In genomic region chr19:31703991-31704390, GRCm38 (mm10) we compare ENCODE assay signal across 20 mouse cellular contexts.
A peak's percentile ranks its signal among the peaks of the same experiment; 100 is the strongest.
DNase-seq lines count a peak whose midpoint lies in the region; ATAC-seq and TF ChIP-seq lines count a peak whose summit lies in the region.
"Had no signal": no experiment of that assay in that cellular context is flagged by ENCODE, and none has a peak within 500 bp of the region (broad histone marks: within the 10 kb centered on the region; RNA-seq: fewer than 3 reads in every experiment).

No protein-coding gene starts in this region.

- no peak overlapping the region for H3K4me2 ChIP-seq in kidney, postnatal 0 days (ENCODE audit: low read length)
- no peak overlapping the region for H3K4me2 ChIP-seq in stomach, postnatal 0 days (replicated peaks; ENCODE audit: low read depth)
- H3K4me2 ChIP-seq: embryonic facial prominence, embryonic 12.5 days; hindbrain, embryonic 14.5 days had no signal

- TF ChIP-seq CTCF in kidney, postnatal 0 days (IDR thresholded peaks at IDR 0.05; ENCODE audit: low read depth), result peak; percentile 40; the same call in 1 of the 2 replicates
- peak; percentile 39 for TF ChIP-seq CTCF in stomach, postnatal 0 days (IDR thresholded peaks at IDR 0.05; ENCODE audit: low read depth)

- no peaks in the 10 kb centered on the region for H3K4me1 ChIP-seq in kidney, postnatal 0 days (replicated peaks; ENCODE audit: insufficient read depth, low read length)
- H3K4me1 ChIP-seq in stomach, postnatal 0 days (replicated peaks; ENCODE audit: control insufficient read depth, insufficient read depth), result no peaks in the 10 kb centered on the region
- H3K4me1 ChIP-seq: embryonic facial prominence, embryonic 12.5 days; midbrain, embryonic 10.5 days had no signal

- no peak for ATAC-seq in kidney, postnatal 0 days (replicated peaks; ENCODE audit: low FRiP score, low read depth)
- no peak for ATAC-seq in stomach, postnatal 0 days (ENCODE audit: low FRiP score, low TSS enrichment)

- no peaks in the 10 kb centered on the region for H3K36me3 ChIP-seq in kidney, postnatal 0 days (ENCODE audit: insufficient read depth, low read length)
- no peaks in the 10 kb centered on the region for H3K36me3 ChIP-seq in stomach, postnatal 0 days (ENCODE audit: control insufficient read depth, insufficient read depth, low read length)
- H3K36me3 ChIP-seq: embryonic facial prominence, embryonic 12.5 days; midbrain, embryonic 10.5 days had no signal

- no peaks in the 10 kb centered on the region for H3K27me3 ChIP-seq in kidney, postnatal 0 days (ENCODE audit: insufficient read depth, low read length)
- no peaks in the 10 kb centered on the region for H3K27me3 ChIP-seq in stomach, postnatal 0 days (ENCODE audit: control insufficient read depth, insufficient read depth, low read length)
- H3K27me3 ChIP-seq: embryonic facial prominence, embryonic 12.5 days had no signal

- H3K9ac ChIP-seq in kidney, postnatal 0 days (ENCODE audit: low read depth, low read length), result no peak overlapping the region
- H3K9ac ChIP-seq in stomach, postnatal 0 days (ENCODE audit: low read length), result no peak overlapping the region
- H3K9ac ChIP-seq: embryonic facial prominence, embryonic 12.5 days; hindbrain, embryonic 14.5 days had no signal

- H3K9me3 ChIP-seq in kidney, postnatal 0 days (replicated peaks; ENCODE audit: low read length), result no peaks in the 10 kb centered on the region
- no peaks in the 10 kb centered on the region for H3K9me3 ChIP-seq in stomach, postnatal 0 days (ENCODE audit: control insufficient read depth, low read length)
- H3K9me3 ChIP-seq: embryonic facial prominence, embryonic 12.5 days; midbrain, embryonic 10.5 days had no signal

- no peak for TF ChIP-seq EP300 in stomach, postnatal 0 days (optimal IDR thresholded peaks at IDR 0.05)

- DNase-seq in kidney, postnatal 0 days (ENCODE audit: low spot score), result no peak
- DNase-seq in kidney, postnatal 36 days, result no peak
- peak; percentile 17 for DNase-seq in retina, postnatal 1 day
- DNase-seq in retina, embryonic 14.5 days (ENCODE audit: low spot score), result no peak
- DNase-seq in NIH3T3 (ENCODE audit: low read depth), result peak; percentile 23
- DNase-seq in stomach, postnatal 0 days (ENCODE audit: low spot score), result no peak
- no peak for DNase-seq in MN1 (ENCODE audit: low spot score)
- no peak for DNase-seq in adrenal gland, postnatal 36 days
- DNase-seq: adrenal gland, adult 8-10 months; cerebellum, adult 18-20 months; cerebellum, postnatal 36 days; gastrocnemius, adult 2 months; heart, postnatal 14 days; kidney, adult 11 months; kidney, postnatal 14 days; layer of hippocampus, adult 9-11 months; thymus, postnatal 36 days had no signal

- no peak overlapping the region for H3K27ac ChIP-seq in kidney, postnatal 0 days
- H3K27ac ChIP-seq in stomach, postnatal 0 days (replicated peaks), result no peak overlapping the region
- H3K27ac ChIP-seq: embryonic facial prominence, embryonic 12.5 days; gastrocnemius, adult 2 months; hindbrain, embryonic 14.5 days; midbrain, embryonic 10.5 days had no signal

- H3K4me3 ChIP-seq in kidney, postnatal 0 days (replicated peaks; ENCODE audit: low read depth, low read length), result no peak overlapping the region
- no peak overlapping the region for H3K4me3 ChIP-seq in stomach, postnatal 0 days (ENCODE audit: low read depth, low read length)
- H3K4me3 ChIP-seq: embryonic facial prominence, embryonic 12.5 days; gastrocnemius, adult 2 months; midbrain, embryonic 10.5 days had no signal

Comparison
In these comparisons a context has a peak if more than half of its experiments do, and no peak if none do; other contexts are left out.
1. DNase-seq: peak in retina, postnatal 1 day (single experiment) and NIH3T3 (single experiment); none in kidney, postnatal 0 days (single experiment), kidney, postnatal 36 days (0 of 2), retina, embryonic 14.5 days (single experiment), stomach, postnatal 0 days (single experiment), MN1 (single experiment) and adrenal gland, postnatal 36 days (0 of 2).